Mouse (Mus musculus) adrenal gland, adult (tissue): ENCODE data around the gene Fanci.

Source experiments
- DNase-seq, 2 experiments: peaks; one replicate each; pipeline ENCODE4 v3.0.0; 2022 to 2023; ENCODE audit warnings: low spot score in 1 of 2; ENCODE audit not compliant: inconsistent age in 2 of 2

The Fanci gene

GRCm38 (mm10) chr7:79387140-79387539, 4.6 kb upstream of the Fanci start:
- peak; percentile 46 to 71 for DNase-seq

DNA sequence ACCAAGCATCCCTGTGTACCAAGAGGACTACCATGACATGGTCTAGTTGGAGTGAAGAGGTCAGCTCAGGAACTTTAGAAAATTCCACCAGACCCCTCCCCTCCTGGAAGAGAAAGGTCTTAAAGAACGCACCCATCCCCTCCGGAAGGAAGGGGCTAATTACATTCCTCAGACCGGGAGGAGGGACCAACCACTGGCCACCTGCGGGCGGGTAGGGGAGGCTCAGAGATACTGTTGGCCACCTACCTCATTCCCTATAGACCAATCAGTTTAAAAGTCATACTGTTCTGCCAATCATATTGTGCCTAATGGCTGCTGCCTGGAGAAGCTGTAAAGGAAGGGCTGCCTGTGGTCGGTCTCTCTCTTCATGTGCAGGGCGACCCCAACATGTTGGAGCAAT, 3.7 kb upstream of the Fanci start:
- no peak for DNase-seq

GRCm38 (mm10) chr7:79388671-79389206, 3.0 kb upstream of the Fanci start:
- DNase-seq: no peak

DNA sequence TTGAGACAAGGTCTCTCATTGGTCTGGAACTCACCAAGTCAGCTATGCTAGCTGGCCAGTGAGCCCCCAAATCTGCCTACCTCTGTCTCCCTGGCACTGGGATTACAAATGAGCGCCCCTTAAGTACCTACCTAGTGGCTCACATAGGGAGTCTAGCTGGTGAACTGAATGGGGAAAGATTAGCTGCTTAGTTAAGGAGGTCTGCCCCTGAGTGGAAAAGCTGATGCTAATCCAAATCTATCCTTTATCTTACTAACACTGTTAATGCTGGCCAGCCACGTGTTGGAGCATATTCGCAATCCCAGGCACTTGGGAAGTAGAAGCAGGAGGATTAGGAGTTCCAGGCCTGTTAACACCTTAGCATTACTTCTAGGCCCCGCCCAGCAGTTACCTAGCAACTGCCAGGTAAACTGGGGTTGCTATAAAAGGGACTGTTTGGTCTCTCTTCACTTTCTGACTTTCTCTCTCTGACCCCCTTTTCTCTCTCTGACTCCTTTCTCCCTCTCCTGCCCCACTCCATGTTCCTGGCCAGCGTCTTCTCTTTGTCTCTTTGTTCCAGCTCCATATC, 1.5 kb upstream of the Fanci start:
- no peak for DNase-seq

DNA sequence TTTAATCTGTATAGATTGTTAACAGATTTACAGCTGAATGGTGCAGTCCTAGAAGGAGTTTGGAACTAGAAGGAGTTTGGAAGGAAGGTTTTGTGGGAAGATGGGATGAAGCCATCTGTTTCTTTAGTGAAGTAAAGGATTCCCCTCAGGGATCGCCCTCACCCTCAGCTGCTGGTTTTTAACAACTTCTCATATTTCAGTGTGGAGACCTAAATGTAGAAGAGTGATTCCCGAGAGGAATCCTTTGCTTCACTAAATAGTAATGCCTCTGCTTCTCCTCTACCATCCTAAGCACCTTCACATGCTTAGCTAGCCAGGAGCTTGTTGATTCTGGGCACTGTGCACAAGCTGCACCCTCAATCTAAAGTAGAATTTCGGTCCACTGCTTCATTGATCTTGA, 258 bp upstream of the Fanci start:
- DNase-seq: no peak

GRCm38 (mm10) chr7:79392860-79393513, 1.3 kb downstream of the Fanci start:
- no peak for DNase-seq

DNA sequence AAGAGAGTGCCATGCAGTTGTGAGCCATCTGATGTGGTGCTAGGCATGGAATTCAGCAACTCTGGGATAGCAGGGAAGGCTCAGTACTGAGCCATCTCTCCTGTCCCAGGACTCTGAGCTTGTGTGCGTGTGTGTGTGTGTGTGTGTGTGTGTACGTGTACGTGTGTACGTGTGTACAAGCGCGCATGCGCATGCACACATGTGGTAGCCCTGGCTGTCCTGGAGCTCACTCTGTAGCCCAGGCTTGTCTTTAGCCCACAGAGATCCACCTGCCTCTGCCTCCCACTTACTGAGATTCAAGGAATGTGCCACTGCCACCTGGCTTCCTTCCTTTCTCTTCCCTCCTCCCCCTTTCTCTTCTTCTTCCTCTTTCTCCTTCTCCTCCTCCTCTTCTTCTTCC, 2.2 kb downstream of the Fanci start:
- DNase-seq: no peak

GRCm38 (mm10) chr7:79394666-79395065, 2.9 kb downstream of the Fanci start:
- no peak for DNase-seq

GRCm38 (mm10) chr7:79395186-79395585, 3.5 kb downstream of the Fanci start:
- DNase-seq: no peak

GRCm38 (mm10) chr7:79397446-79397963, 5.8 kb downstream of the Fanci start:
- no peak for DNase-seq

- no peak for DNase-seq
These were observed 6.7 kb downstream of the Fanci start for GRCm38 (mm10) chr7:79398426-79398825.

GRCm38 (mm10) chr7:79398971-79399370, 7.2 kb downstream of the Fanci start:
- no peak for DNase-seq

- no peak for DNase-seq
These were observed 8.6 kb downstream of the Fanci start for GRCm38 (mm10) chr7:79400296-79400695.

GRCm38 (mm10) chr7:79414449-79415375, 23.0 kb downstream of the Fanci start:
- no peak for DNase-seq

DNA sequence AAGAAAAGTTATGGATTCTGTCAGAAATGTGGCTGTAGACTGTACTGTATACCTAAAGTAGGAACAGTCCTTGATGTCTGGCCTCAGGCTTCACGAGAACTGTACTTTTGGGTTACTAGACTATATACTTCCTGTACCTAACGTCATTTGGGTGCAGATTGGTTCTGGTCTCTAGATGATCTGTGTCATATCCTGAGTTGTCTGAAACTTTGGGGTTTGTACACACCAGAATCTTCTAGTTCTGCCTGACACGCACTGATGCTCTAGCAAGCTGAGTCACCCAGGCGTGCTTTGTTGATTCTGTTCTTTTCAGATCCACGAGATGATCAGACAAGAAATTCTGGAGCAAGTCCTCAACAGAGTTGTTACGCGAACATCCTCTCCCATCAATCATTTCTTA, 28.2 kb downstream of the Fanci start:
- no peak for DNase-seq

- no peak for DNase-seq
These were observed 31.1 kb downstream of the Fanci start for GRCm38 (mm10) chr7:79422876-79423275.

- no peak for DNase-seq
These were observed 34.1 kb downstream of the Fanci start for GRCm38 (mm10) chr7:79425804-79426203.

GRCm38 (mm10) chr7:79428243-79428642, 36.5 kb downstream of the Fanci start:
- DNase-seq: no peak

DNA sequence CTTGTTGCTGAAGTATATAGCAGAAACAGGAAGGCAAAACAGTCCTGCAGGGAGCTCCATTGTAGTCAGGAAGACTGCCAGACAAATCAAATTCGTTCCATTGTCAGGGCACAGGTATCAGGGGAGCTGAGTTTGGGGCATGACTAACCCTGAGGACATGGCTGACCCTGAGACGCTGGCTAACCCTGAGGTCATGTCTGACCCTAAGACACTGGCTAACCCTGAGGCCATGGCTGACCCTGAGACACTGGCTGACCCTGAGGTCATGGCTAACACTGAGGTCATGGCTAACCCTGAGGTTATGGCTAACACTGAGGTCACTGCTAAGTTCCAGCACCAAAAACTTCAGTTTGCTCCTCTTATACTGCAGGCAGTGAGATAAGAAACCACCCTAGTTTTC, 48.3 kb downstream of the Fanci start:
- peak in 1 of 2 experiments; percentile 42 for DNase-seq

- DNase-seq: peak in 1 of 2 experiments; percentile 16
These were observed 55.3 kb downstream of the Fanci start for GRCm38 (mm10) chr7:79447048-79447447.

DNA sequence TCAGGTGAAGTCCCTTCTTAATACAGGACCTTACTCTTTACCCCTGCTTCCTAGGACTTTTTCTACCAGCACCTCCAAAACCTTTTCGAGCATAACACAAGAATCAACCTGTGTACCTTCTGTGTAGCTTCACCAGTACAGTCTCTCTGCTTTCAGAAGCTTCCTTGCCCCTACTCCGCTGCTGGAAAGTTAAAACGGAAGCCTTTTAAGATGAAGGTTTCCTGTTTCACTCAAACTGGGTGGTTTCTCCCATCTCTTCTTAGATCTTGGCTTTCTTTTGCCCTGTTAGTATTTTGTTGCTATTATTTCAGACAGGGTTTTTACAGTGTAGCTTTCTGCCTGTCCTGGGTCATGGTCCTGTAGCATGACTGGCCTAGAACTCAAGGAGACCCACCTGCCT, 55.8 kb downstream of the Fanci start:
- DNase-seq: no peak
